In the genomic region with DNA sequence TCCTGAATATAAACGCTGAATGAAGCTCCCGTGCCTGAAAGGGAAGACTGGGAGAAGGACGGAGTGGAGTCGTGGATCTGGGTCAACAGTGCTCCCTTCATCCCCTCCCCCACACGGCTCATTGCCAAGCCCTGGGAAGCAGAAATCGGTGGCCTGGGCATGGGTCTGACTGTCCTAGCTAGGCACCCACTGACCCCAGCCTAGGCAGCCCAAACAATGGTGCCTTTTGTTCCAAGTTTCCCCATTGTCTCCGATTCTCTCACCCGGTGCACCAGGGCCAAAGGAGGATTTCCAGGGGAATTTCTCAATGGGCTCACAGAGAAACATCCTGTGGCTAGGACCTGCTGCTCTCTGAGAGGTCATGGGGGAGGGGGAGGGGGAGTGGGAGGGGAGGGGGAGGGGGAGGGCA, we compare ENCODE assay signal across 8 mouse cellular contexts. TPM values are rescaled to one million over a fixed set of nuclear protein-coding genes. Genes with fewer than 3 reads are reported as not detected.
DNase-seq lines count a peak whose midpoint lies in the region; ATAC-seq lines count a peak whose summit lies in the region.

No protein-coding gene starts in this region.

- peak overlapping the region; percentile 29 for H3K4me2 ChIP-seq in heart, embryonic 12.5 days
- H3K4me2 ChIP-seq in forebrain, embryonic 16.5 days (ENCODE audit: low read length), result no peak overlapping the region
- H3K4me2 ChIP-seq in neural tube, embryonic 12.5 days (replicated peaks), result peak overlapping the region; percentile 36

- H3K9me3 ChIP-seq in heart, embryonic 12.5 days (replicated peaks), result no peaks in the 10 kb centered on the region
- no peaks in the 10 kb centered on the region for H3K9me3 ChIP-seq in forebrain, embryonic 16.5 days (ENCODE audit: control insufficient read depth, low read length)
- no peaks in the 10 kb centered on the region for H3K9me3 ChIP-seq in neural tube, embryonic 12.5 days

- WGBS in heart, embryonic 12.5 days, result 13% methylated on average over 8 of the region's 8 CpGs
- 3% methylated on average over 8 of the region's 8 CpGs for WGBS in forebrain, embryonic 16.5 days
- 6% methylated on average over 8 of the region's 8 CpGs for WGBS in neural tube, embryonic 12.5 days

- H3K4me3 ChIP-seq in heart, embryonic 12.5 days, result no peak overlapping the region
- H3K4me3 ChIP-seq in forebrain, embryonic 16.5 days (replicated peaks; ENCODE audit: low read length), result no peak overlapping the region
- H3K4me3 ChIP-seq in neural tube, embryonic 12.5 days, result no peak overlapping the region

- peaks cover 82% of the 10 kb centered on the region for H3K4me1 ChIP-seq in heart, embryonic 12.5 days (replicated peaks)
- H3K4me1 ChIP-seq in forebrain, embryonic 16.5 days (replicated peaks; ENCODE audit: control insufficient read depth, insufficient read depth, low read length), result peaks cover 30% of the 10 kb centered on the region
- H3K4me1 ChIP-seq in neural tube, embryonic 12.5 days, result peaks cover 85% of the 10 kb centered on the region

- ATAC-seq in heart, embryonic 12.5 days (ENCODE audit: insufficient number of reproducible peaks, low FRiP score), result no peak
- no peak for ATAC-seq in forebrain, embryonic 16.5 days
- peak; percentile 23; the same call in 1 of the 2 replicates for ATAC-seq in neural tube, embryonic 12.5 days (ENCODE audit: low FRiP score, low read depth)

- peak overlapping the region; percentile 61 for H3K27ac ChIP-seq in heart, embryonic 12.5 days (ENCODE audit: poor library complexity, severe bottlenecking)
- H3K27ac ChIP-seq in forebrain, embryonic 16.5 days (ENCODE audit: low read length), result no peak overlapping the region
- 0 out of 2 replicates have a peak overlapping the region, but pooled peaks have one; percentile 22 for H3K27ac ChIP-seq in neural tube, embryonic 12.5 days

- no peaks in the 10 kb centered on the region for H3K27me3 ChIP-seq in heart, embryonic 12.5 days (replicated peaks)
- H3K27me3 ChIP-seq in forebrain, embryonic 16.5 days (replicated peaks; ENCODE audit: control insufficient read depth, insufficient read depth, low read length), result no peaks in the 10 kb centered on the region
- H3K27me3 ChIP-seq in neural tube, embryonic 12.5 days (replicated peaks), result no peaks in the 10 kb centered on the region

- no peaks in the 10 kb centered on the region for H3K36me3 ChIP-seq in heart, embryonic 12.5 days
- no peaks in the 10 kb centered on the region for H3K36me3 ChIP-seq in forebrain, embryonic 16.5 days (ENCODE audit: control insufficient read depth, insufficient read depth)
- H3K36me3 ChIP-seq in neural tube, embryonic 12.5 days, result no peaks in the 10 kb centered on the region

- no peak for DNase-seq in heart, adult 8-10 months (ENCODE audit: low spot score)
- peak; percentile 58 for DNase-seq in adrenal gland, postnatal 25 days
- peak; percentile 71 for DNase-seq in kidney, postnatal 14 days
- no peak for DNase-seq in urinary bladder, postnatal 25 days (ENCODE audit: low spot score)
- DNase-seq in urinary bladder, postnatal 36 days (ENCODE audit: low spot score in 2 of 2), result no peak

- H3K9ac ChIP-seq in heart, embryonic 12.5 days, result peak overlapping the region; percentile 21
- H3K9ac ChIP-seq in forebrain, embryonic 16.5 days (replicated peaks; ENCODE audit: low read depth, low read length), result 0 out of 2 replicates have a peak overlapping the region, but pooled peaks have one; percentile 31
- H3K9ac ChIP-seq in neural tube, embryonic 12.5 days, result 0 out of 2 replicates have a peak overlapping the region, but pooled peaks have one; percentile 42

RNA-seq across cellular contexts. Expression of gene Ccdc85c, which starts 19.7 kb away (rescaled TPM):
- 5.9 and 6.0 TPM in 2 replicates for polyA plus RNA-seq in heart, embryonic 12.5 days (2016; fragmentation: Nextera tagmentation; extraction: Ambion mirVana)
- 10 to 100 TPM; 38.2 to 46.2 (median 40.0) TPM for total RNA-seq in heart, adult 8-10 months (2022)
- total RNA-seq in adrenal gland, postnatal 25 days (2021), result 19.4 and 19.9 TPM in 2 replicates
- 12.0 and 12.9 TPM in 2 replicates for polyA plus RNA-seq in forebrain, embryonic 16.5 days (2015; fragmentation: Nextera tagmentation; extraction: Ambion mirVana)
- 14.5 and 20.4 TPM in 2 replicates for polyA plus RNA-seq in neural tube, embryonic 12.5 days (2016; fragmentation: Nextera tagmentation; extraction: Ambion mirVana)

RNA-seq across cellular contexts. Expression of gene Hhipl1, which starts 50.6 kb away (rescaled TPM):
- 0.82 and 1.2 TPM in 2 replicates for polyA plus RNA-seq in heart, embryonic 12.5 days (2016; fragmentation: Nextera tagmentation; extraction: Ambion mirVana)
- total RNA-seq in heart, adult 8-10 months (2022), result 1 to 10 TPM; 1.2 to 2.0 (median 1.5) TPM
- 0.48 and 0.67 TPM in 2 replicates for total RNA-seq in adrenal gland, postnatal 25 days (2021)
- polyA plus RNA-seq in forebrain, embryonic 16.5 days (2015; fragmentation: Nextera tagmentation; extraction: Ambion mirVana), result 1.6 and 2.3 TPM in 2 replicates
- 2.1 and 2.3 TPM in 2 replicates for polyA plus RNA-seq in neural tube, embryonic 12.5 days (2016; fragmentation: Nextera tagmentation; extraction: Ambion mirVana)

Comparison
In these comparisons a context has a peak if more than half of its experiments do, and no peak if none do; other contexts are left out.
1. DNase-seq: peak in adrenal gland, postnatal 25 days (single experiment) and kidney, postnatal 14 days (single experiment); none in heart, adult 8-10 months (single experiment), urinary bladder, postnatal 25 days (single experiment) and urinary bladder, postnatal 36 days (0 of 2).
2. Peak in every context shown above with its lines, with median percentiles within 50 percentile points of each other: H3K9ac ChIP-seq.